8 mouse cellular contexts compared by ENCODE assay signal in the genomic region with DNA sequence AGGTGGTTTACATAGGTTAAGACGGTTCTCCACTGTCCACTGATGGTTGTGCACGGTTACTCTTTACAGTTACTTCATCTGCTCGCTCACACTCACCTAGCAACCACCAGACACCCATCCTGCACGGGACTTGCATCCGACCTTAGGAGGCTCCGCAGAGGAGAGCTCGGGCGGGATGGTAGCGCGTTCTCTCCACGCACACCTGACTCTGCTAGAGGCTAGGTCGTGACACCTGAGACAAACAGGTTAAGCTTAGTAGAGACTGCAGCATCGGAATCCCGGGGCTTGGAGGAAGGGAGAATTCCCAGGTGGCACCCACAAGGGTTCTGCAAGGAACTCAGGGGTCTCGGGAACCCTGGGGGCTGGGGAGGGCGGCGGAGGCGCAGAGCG. TPM values are rescaled to one million over a fixed set of nuclear protein-coding genes. Genes with fewer than 3 reads are reported as not detected.
DNase-seq lines count a peak whose midpoint lies in the region; ATAC-seq lines count a peak whose summit lies in the region.

Eif1b (plus strand) TSS at position 223 of the 390 bp plus-strand sequence.

- H3K27ac ChIP-seq in forebrain, embryonic 16.5 days (ENCODE audit: low read length), result peak within 1 kb of the TSS; percentile 92
- H3K27ac ChIP-seq in hindbrain, embryonic 13.5 days, result peak within 1 kb of the TSS; percentile 95
- H3K27ac ChIP-seq in liver, embryonic 12.5 days, result peak within 1 kb of the TSS; percentile 96

- WGBS in forebrain, embryonic 16.5 days, result 3% methylated on average over 15 of the region's 19 CpGs
- WGBS in hindbrain, embryonic 13.5 days, result 4% methylated on average over 18 of the region's 19 CpGs
- WGBS in liver, embryonic 12.5 days (ENCODE audit: insufficient replicate concordance), result 8% methylated on average over 17 of the region's 19 CpGs

- no peaks in the 10 kb centered on the region for H3K27me3 ChIP-seq in forebrain, embryonic 16.5 days (replicated peaks; ENCODE audit: control insufficient read depth, insufficient read depth, low read length)
- 0 out of 2 replicates have a peak, but pooled peaks cover 3% of the 10 kb centered on the region for H3K27me3 ChIP-seq in hindbrain, embryonic 13.5 days
- 0 out of 2 replicates have a peak, but pooled peaks cover 3% of the 10 kb centered on the region for H3K27me3 ChIP-seq in liver, embryonic 12.5 days (replicated peaks)

- H3K36me3 ChIP-seq in forebrain, embryonic 16.5 days (ENCODE audit: control insufficient read depth, insufficient read depth), result peaks cover 19% of the 10 kb centered on the region
- H3K36me3 ChIP-seq in hindbrain, embryonic 13.5 days, result peaks cover 22% of the 10 kb centered on the region
- peaks cover 32% of the 10 kb centered on the region for H3K36me3 ChIP-seq in liver, embryonic 12.5 days

- peak; percentile 28 for ATAC-seq in activated CD4-positive, CD25-positive, alpha-beta regulatory T cell, adult 4 months
- peak; percentile 43 for ATAC-seq in forebrain, embryonic 16.5 days
- ATAC-seq in hindbrain, embryonic 13.5 days (ENCODE audit: low FRiP score), result peak; percentile 40
- peak; percentile 21; the same call in 1 of the 2 replicates for ATAC-seq in liver, embryonic 12.5 days

- peak within 1 kb of the TSS; percentile 100 for H3K9ac ChIP-seq in forebrain, embryonic 16.5 days (replicated peaks; ENCODE audit: low read depth, low read length)
- H3K9ac ChIP-seq in hindbrain, embryonic 13.5 days, result peak within 1 kb of the TSS; percentile 100
- H3K9ac ChIP-seq in liver, embryonic 12.5 days, result peak within 1 kb of the TSS; percentile 99

- peaks cover 32% of the 10 kb centered on the region for H3K4me1 ChIP-seq in forebrain, embryonic 16.5 days (replicated peaks; ENCODE audit: control insufficient read depth, insufficient read depth, low read length)
- H3K4me1 ChIP-seq in hindbrain, embryonic 13.5 days (replicated peaks), result peaks cover 28% of the 10 kb centered on the region
- H3K4me1 ChIP-seq in liver, embryonic 12.5 days, result peaks cover 20% of the 10 kb centered on the region

- peak within 1 kb of the TSS; percentile 84 for H3K4me2 ChIP-seq in forebrain, embryonic 16.5 days (ENCODE audit: low read length)
- H3K4me2 ChIP-seq in hindbrain, embryonic 13.5 days, result peak within 1 kb of the TSS; percentile 89
- peak within 1 kb of the TSS; percentile 95 for H3K4me2 ChIP-seq in liver, embryonic 12.5 days

- H3K9me3 ChIP-seq in forebrain, embryonic 16.5 days (ENCODE audit: control insufficient read depth, low read length), result no peaks in the 10 kb centered on the region
- H3K9me3 ChIP-seq in hindbrain, embryonic 13.5 days, result no peaks in the 10 kb centered on the region
- no peaks in the 10 kb centered on the region for H3K9me3 ChIP-seq in liver, embryonic 12.5 days (replicated peaks)

- peak within 1 kb of the TSS; percentile 100 for H3K4me3 ChIP-seq in forebrain, embryonic 16.5 days (replicated peaks; ENCODE audit: low read length)
- peak within 1 kb of the TSS; percentile 100 for H3K4me3 ChIP-seq in hindbrain, embryonic 13.5 days
- H3K4me3 ChIP-seq in liver, embryonic 12.5 days, result peak within 1 kb of the TSS; percentile 100

- no peak for DNase-seq in layer of hippocampus, adult 18-20 months (ENCODE audit: low spot score in 2 of 2)
- no peak for DNase-seq in layer of hippocampus, adult 11-12 months (ENCODE audit: low spot score)
- DNase-seq in skeletal muscle tissue, adult 2 months (ENCODE audit: low read depth, low spot score), result peak; percentile 13
- no peak for DNase-seq in right cerebral cortex, postnatal 25 days

RNA-seq across cellular contexts. Expression of gene Eif1b, which starts in this region (rescaled TPM):
- 100 to 1,000 TPM; 198 to 214 TPM for total RNA-seq in layer of hippocampus, adult 18-20 months (2021)
- 10 to 100 TPM; 78.5 to 79.6 TPM for polyA plus RNA-seq in activated CD4-positive, CD25-positive, alpha-beta regulatory T cell, adult 4 months (2017; shearing (Covaris generic))
- polyA plus RNA-seq in forebrain, embryonic 16.5 days (2015; fragmentation: Nextera tagmentation; extraction: Ambion mirVana), result 438 and 515 TPM in 2 replicates
- 330 and 337 TPM in 2 replicates for polyA plus RNA-seq in hindbrain, embryonic 13.5 days (2015; fragmentation: Nextera tagmentation; extraction: Ambion mirVana)
- polyA plus RNA-seq in liver, embryonic 12.5 days (2016; fragmentation: Nextera tagmentation; extraction: Ambion mirVana), result 110 and 116 TPM in 2 replicates
